Mouse (Mus musculus) 3T3-L1 (cell line): ENCODE results near the gene Plekha8.

Experiments used
- DNase-seq: peaks from one replicate; pipeline ENCODE4 v3.0.0-alpha.2; 2015; ENCODE audit warnings: low read depth, low spot score

Gene Plekha8

GRCm38 (mm10) chr6:54594469-54595329 is at the start of gene Plekha8:
Plekha8 (plus strand) TSS chr6:54595111.
- DNase-seq: peak; percentile 81

GRCm38 (mm10) chr6:54548314-54549019 is 46.4 kb upstream of the Plekha8 start:
- DNase-seq: no peak

DNA sequence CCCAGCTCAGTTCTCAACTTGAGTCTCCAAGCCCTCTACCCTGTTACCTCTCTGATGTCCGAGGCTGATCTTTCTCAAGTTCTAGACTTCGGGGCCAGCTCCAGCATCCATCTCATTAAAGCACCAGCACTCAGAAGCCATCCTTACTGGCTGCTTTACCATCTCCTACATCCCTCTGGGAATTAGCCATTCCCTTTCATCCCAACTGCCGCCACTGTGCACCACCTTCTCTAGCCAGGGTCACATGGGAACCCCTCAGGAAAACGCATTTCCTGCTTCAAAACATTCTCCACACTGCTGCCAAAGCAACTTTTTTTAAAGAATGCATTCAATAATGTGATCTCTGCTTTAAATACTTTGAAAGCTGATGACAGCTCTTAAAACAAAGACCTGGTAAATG is 45.6 kb upstream of the Plekha8 start:
- DNase-seq: no peak

DNA sequence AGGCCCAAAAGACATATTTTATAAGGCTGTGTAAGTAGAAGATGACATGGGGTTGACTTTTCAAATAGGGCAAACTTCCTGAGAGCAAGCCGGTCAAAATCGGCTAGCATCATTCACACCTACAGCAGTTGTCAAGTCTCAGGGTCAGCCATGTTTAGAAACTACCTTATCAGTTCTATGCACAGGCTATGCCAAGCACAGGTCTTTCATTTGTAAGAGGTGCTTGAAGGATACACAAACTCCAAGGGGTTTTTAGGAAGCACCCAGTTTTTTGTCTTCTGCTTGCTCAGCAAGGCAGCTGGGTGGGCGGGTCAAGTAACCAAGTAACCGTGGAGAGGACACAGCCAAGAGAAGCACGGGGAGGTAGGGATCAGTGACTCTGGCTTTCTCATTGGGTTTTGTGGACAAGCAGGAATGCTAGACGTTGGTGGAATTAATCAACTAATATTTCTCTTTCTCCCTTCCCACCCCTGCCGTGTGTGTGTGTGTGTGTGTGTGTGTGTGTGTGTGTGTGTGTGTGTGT is 44.0 kb upstream of the Plekha8 start:
- no peak for DNase-seq

- DNase-seq: no peak
These were observed 42.0 kb upstream of the Plekha8 start for GRCm38 (mm10) chr6:54552721-54553413.

- no peak for DNase-seq
These were observed 41.3 kb upstream of the Plekha8 start for GRCm38 (mm10) chr6:54553632-54554031.

GRCm38 (mm10) chr6:54554341-54555110 is 40.4 kb upstream of the Plekha8 start:
- no peak for DNase-seq

- DNase-seq: no peak
These were observed 39.1 kb upstream of the Plekha8 start for GRCm38 (mm10) chr6:54555816-54556215.

DNA sequence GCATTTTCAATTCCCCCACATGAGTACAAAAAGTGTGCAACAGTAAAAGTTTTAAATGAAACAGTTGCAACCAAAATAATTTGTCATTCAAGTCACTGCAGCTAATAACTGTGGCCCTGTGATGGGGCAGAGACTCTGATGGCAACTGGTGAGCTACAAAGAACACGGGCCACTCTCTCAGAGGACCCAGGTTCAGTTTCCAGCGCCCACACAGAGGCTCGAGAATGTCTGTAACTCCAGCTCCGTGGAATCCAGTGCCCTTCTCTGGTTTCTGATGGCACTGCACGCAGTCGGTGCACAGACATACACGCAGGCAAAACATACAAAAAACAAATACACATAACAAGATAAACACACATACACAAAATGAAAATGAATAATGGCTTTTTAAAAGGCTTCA is 37.2 kb upstream of the Plekha8 start:
- DNase-seq: no peak

- no peak for DNase-seq
These were observed 36.4 kb upstream of the Plekha8 start for GRCm38 (mm10) chr6:54558466-54558865.

DNA sequence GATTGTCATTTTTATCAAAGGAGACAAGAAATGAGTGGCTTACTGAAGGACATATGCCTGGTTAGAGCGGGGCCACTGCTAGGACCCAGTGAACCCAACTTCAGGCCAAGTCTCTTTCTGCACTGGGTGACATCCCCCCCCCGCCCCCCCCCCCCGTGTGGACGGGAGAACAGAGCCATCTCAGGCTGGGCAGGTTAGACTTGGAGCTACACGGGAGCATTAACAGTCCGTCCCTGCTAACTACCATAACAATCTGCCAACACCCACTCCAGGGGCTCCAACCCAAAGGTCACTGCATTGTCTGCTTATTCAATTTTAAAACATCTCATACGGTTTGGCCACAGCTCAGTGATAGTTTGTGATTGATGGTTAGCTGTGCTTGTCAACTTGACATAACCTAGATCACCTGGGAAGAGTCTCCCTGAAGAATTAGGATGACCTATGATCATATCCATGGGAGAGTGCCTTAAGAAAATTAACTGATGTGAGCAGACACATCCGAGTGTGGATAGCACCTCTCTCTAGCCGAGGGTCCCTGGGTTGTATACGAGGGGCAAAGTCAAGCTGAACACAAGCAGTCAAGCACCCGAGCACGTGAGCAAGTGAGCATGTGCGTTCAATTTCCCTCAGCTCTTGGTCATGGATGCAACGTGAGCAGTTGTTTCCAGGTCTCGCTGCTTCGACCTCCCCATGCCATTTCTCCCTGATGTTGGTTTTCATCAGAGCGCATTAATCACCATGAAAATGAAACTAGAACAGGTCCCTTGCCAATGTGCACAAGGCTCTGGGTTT is 32.7 kb upstream of the Plekha8 start:
- DNase-seq: no peak

GRCm38 (mm10) chr6:54563561-54563960 is 31.4 kb upstream of the Plekha8 start:
- DNase-seq: no peak

- DNase-seq: peak; percentile 90
These were observed 30.4 kb upstream of the Plekha8 start for GRCm38 (mm10) chr6:54564506-54564991.

GRCm38 (mm10) chr6:54565012-54565411 is 29.9 kb upstream of the Plekha8 start:
- no peak for DNase-seq

GRCm38 (mm10) chr6:54565665-54566545 is 29.0 kb upstream of the Plekha8 start, which contains the start of gene Scrn1:
Scrn1 (minus strand) TSS chr6:54566489.
- peak; percentile 61 for DNase-seq

GRCm38 (mm10) chr6:54566546-54566919 is 28.4 kb upstream of the Plekha8 start:
- DNase-seq: no peak

DNA sequence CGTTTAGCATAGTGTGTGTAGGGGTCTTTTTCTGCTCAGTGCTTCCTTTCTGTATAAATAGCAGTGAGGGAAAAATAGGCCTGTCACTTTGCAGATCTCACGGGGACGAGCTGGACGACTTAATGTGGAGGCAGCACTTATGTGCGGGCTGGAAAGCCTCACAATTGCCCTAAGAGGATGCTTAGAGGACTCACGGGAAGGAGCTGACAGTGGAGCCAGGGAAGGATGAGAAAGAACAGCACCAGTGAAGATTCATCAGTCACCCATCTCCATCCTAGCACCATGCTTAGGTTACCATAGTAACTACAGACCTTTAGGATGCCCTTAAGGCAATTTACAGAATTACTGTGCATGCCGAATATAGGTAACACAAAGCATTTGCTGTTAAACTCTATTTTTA is 25.1 kb upstream of the Plekha8 start:
- no peak for DNase-seq

GRCm38 (mm10) chr6:54573218-54573955 is 21.5 kb upstream of the Plekha8 start:
- peak; percentile 21 for DNase-seq

GRCm38 (mm10) chr6:54586175-54586574 is 8.7 kb upstream of the Plekha8 start:
- peak; percentile 79 for DNase-seq
